8 mouse cellular contexts compared by ENCODE assay signal in genomic region chr8:109693146-109693900, GRCm38 (mm10). TPM values are rescaled to one million over a fixed set of nuclear protein-coding genes. Genes with fewer than 3 reads are reported as not detected.
DNase-seq lines count a peak whose midpoint lies in the region; ATAC-seq lines count a peak whose summit lies in the region.

Ist1 (minus strand) TSS chr8:109693260.

- H3K27ac ChIP-seq in hindbrain, embryonic 12.5 days: peak within 1 kb of the TSS; percentile 80

- DNase-seq in NIH3T3 (ENCODE audit: low read depth): peak; percentile 100
- peak; percentile 99 for DNase-seq in cerebellum, postnatal 10 days
- DNase-seq in frontal cortex, postnatal 10 days (ENCODE audit: low spot score in 2 of 2): peak; percentile 95 to 98
- peak; percentile 96 to 98 for DNase-seq in layer of hippocampus, postnatal 14 days (ENCODE audit: low spot score in 2 of 2)
- DNase-seq in lung, postnatal 14 days: peak; percentile 99
- DNase-seq in retina, adult 2 months (ENCODE audit: low read depth, low spot score): peak; percentile 98
- DNase-seq in thymus, postnatal 36 days: peak; percentile 98 to 99

- ATAC-seq in hindbrain, embryonic 12.5 days (ENCODE audit: low FRiP score): peak; percentile 99

- H3K36me3 ChIP-seq in hindbrain, embryonic 12.5 days: no peaks in the 10 kb centered on the region

- peak within 1 kb of the TSS; percentile 95 for H3K9ac ChIP-seq in hindbrain, embryonic 12.5 days

- WGBS in hindbrain, embryonic 12.5 days: under 1% methylated on average over 57 of the region's 57 CpGs

- H3K4me1 ChIP-seq in hindbrain, embryonic 12.5 days: peaks cover 25% of the 10 kb centered on the region

- no peaks in the 10 kb centered on the region for H3K27me3 ChIP-seq in hindbrain, embryonic 12.5 days

- H3K9me3 ChIP-seq in hindbrain, embryonic 12.5 days (replicated peaks): no peaks in the 10 kb centered on the region

- peak within 1 kb of the TSS; percentile 67 for H3K4me2 ChIP-seq in hindbrain, embryonic 12.5 days (replicated peaks)

- H3K4me3 ChIP-seq in hindbrain, embryonic 12.5 days: peak within 1 kb of the TSS; percentile 93

RNA-seq across cellular contexts. Expression of gene Ist1, which starts in this region (rescaled TPM):
- 185 and 186 TPM in 2 replicates for polyA plus RNA-seq in hindbrain, embryonic 12.5 days (2016; fragmentation: Nextera tagmentation; extraction: Ambion mirVana)
- 10 to 100 TPM; 86.1 to 97.9 TPM for total RNA-seq in layer of hippocampus, postnatal 14 days (2021)

Comparison
In these comparisons a context has a peak if more than half of its experiments do, and no peak if none do; other contexts are left out.
1. Peak in every context shown above with its lines: DNase-seq, ATAC-seq, H3K4me3 ChIP-seq and H3K27ac ChIP-seq.